Mouse (Mus musculus): ENCODE results near the gene Prl3d3.
"Not testable (repeated sequence)": the region's sequence is repeated elsewhere in the genome, so short reads cannot be mapped to it uniquely, and the experiment has no call there.

Gene Prl3d3

DNA sequence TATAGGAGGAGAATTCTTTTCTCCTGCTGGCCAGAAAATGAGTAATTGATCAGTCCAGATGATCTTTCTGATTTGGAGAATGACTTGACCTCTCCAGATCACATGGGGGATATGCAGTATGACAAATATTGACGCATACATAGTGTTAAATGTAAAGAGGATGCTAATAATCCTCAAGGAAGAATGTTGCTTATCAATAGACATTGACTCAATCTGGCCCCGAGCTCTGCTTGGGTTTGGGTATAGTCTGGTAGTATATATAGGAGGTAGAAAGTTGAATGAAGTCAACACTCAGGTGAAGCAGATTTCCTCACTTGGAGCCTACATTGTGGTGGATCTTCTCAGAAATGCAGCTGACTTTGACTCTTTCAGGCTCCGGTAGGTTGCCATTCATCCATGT, at the start of gene Prl3d3:
TSS of gene Prl3d3 (plus strand) at position 301 of the 400 bp plus-strand sequence.
- not testable (repeated sequence) for DNase-seq

DNA sequence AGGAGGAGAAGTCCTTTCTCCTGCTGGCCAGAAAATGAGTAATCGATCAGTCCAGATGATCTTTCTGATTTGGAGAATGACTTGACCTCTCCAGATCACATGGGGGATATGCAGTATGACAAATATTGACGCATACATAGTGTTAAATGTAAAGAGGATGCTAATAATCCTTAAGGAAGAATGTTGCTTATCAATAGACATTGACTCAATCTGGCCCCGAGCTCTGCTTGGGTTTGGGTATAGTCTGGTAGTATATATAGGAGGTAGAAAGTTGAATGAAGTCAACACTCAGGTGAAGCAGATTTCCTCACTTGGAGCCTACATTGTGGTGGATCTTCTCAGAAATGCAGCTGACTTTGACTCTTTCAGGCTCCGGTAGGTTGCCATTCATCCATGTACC, 35.2 kb upstream of the Prl3d3 start, which contains the start of gene Prl3d2:
TSS of gene Prl3d2 (plus strand) at position 301 of the 400 bp plus-strand sequence.
- DNase-seq = not testable (repeated sequence)

- no peak for DNase-seq
These were observed 8.3 kb upstream of the Prl3d3 start for GRCm38 (mm10) chr13:27148264-27148663.

GRCm38 (mm10) chr13:27196359-27196758, 39.8 kb downstream of the Prl3d3 start, which contains the start of gene Prl3c1:
TSS of gene Prl3c1 (plus strand) at chr13:27196659.
- no peak for DNase-seq
